Mouse (Mus musculus) forebrain, embryonic 14.5 days (tissue): ENCODE data around the gene Rpap2. TPM values are rescaled to one million over a fixed set of nuclear protein-coding genes. Genes with fewer than 3 reads are reported as not detected.

Experiments
- ATAC-seq: fragments of 200-750 bp; cut with Nextera tagmentation; 2 replicates; pipeline ENCODE4 v1.8.0; 2017; ENCODE audit warnings: mild to moderate bottlenecking, moderate library complexity
- DNase-seq: peaks from one replicate; pipeline ENCODE4 v3.0.0-alpha.2; 2015; ENCODE audit warnings: low spot score
- H3K27ac ChIP-seq: fragments of 300-500 bp; sonication (generic); 2 replicates; pipeline ENCODE4 v1.5.1; 2014; ENCODE audit warnings: low read depth, mild to moderate bottlenecking, control low read depth, low read length, moderate library complexity
- H3K27me3 ChIP-seq: fragments of 300-500 bp; sonication (generic); replicated peaks from 2 replicates; pipeline ENCODE4 v1.6.1; 2014; ENCODE audit warnings: low read length, control low read depth, mixed read lengths; ENCODE audit not compliant: control insufficient read depth, insufficient read depth
- H3K36me3 ChIP-seq: fragments of 300-500 bp; sonication (generic); 2 replicates; pipeline ENCODE4 v1.6.1; 2014; ENCODE audit warnings: low read length, control low read depth; ENCODE audit not compliant: control insufficient read depth, insufficient read depth
- H3K4me1 ChIP-seq: fragments of 300-500 bp; sonication (generic); 2 replicates; pipeline ENCODE4 v1.6.1; 2014; ENCODE audit warnings: antibody characterized with exemption, low read length, control low read depth; ENCODE audit not compliant: control insufficient read depth, insufficient read depth
- H3K4me2 ChIP-seq: fragments of 300-500 bp; sonication (generic); 2 replicates; pipeline ENCODE4 v1.6.1; 2014; ENCODE audit warnings: mild to moderate bottlenecking, control low read depth, low read length
- H3K4me3 ChIP-seq: fragments of 300-500 bp; sonication (generic); 2 replicates; pipeline ENCODE4 v1.5.1; 2014; ENCODE audit warnings: low read depth, low read length, control low read depth
- H3K9ac ChIP-seq: fragments of 300-500 bp; sonication (generic); 2 replicates; pipeline ENCODE4 v1.6.1; 2014; ENCODE audit warnings: mild to moderate bottlenecking, low read length, control low read depth, moderate library complexity
- H3K9me3 ChIP-seq: fragments of 300-500 bp; sonication (generic); replicated peaks from 2 replicates; pipeline ENCODE4 v1.6.1; 2016; ENCODE audit warnings: low read length, control low read depth, mixed read lengths; ENCODE audit not compliant: control insufficient read depth
- WGBS: fragments of 180-500 bp; shearing (Covaris S2); extraction: QIAGEN DNeasy Blood & Tissue Kit; methylation state at CpG from one replicate; pipeline ENCODE4 v1.1.7; 2014; 5-methylcytosine and 5-hydroxymethylcytosine counted together
- polyA plus RNA-seq: library from polyadenylated mRNA; unstranded; fragments of >200 nt; fragmentation: Nextera tagmentation; extraction: Ambion mirVana; gene quantifications from 2 replicates; pipeline ENCODE4 v1.2.1, GENCODE M21; 2014

Gene Rpap2
- 23.5 and 25.1 TPM in 2 replicates for polyA plus RNA-seq

GRCm38 (mm10) chr5:107597301-107598077 lies at the start of gene Rpap2, which contains the start of gene Glmn:
TSS of gene Rpap2 (plus strand) at chr5:107597373.
TSS of gene Glmn (minus strand) at chr5:107597888.
- Histone ChIP-seq H3K36me3 (peaks cover 16% of the 10 kb centered on the region), H3K4me1 (no peaks in the 10 kb centered on the region; the same call in 1 of the 2 replicates), H3K4me3 (peak within 1 kb of the TSS; percentile 71), H3K4me2 (peak within 1 kb of the TSS; percentile 50), H3K27me3 (no peaks in the 10 kb centered on the region), H3K27ac (peak within 1 kb of the TSS; percentile 80), H3K9ac (peak within 1 kb of the TSS; percentile 81), H3K9me3 (no peaks in the 10 kb centered on the region)
- DNase-seq (peak; percentile 95), ATAC-seq (peak; percentile 95)
- WGBS = 1% methylated on average over 60 of the region's 64 CpGs

GRCm38 (mm10) chr5:107547955-107548354 lies 49.2 kb upstream of the Rpap2 start:
- Histone ChIP-seq H3K36me3 (peaks cover 14% of the 10 kb centered on the region), H3K27me3 (no peaks in the 10 kb centered on the region), H3K9me3 (no peaks in the 10 kb centered on the region), H3K27ac (no peak overlapping the region), H3K9ac (no peak overlapping the region), H3K4me2 (no peak overlapping the region), H3K4me1 (no peaks in the 10 kb centered on the region), H3K4me3 (no peak overlapping the region)
- WGBS = 90% methylated on average over 3 of the region's 3 CpGs
- ATAC-seq = no peak
- no peak for DNase-seq

GRCm38 (mm10) chr5:107548444-107548843 lies 48.7 kb upstream of the Rpap2 start:
- ATAC-seq = no peak
- no peak for DNase-seq
- WGBS = 92% methylated on average over 3 of the region's 3 CpGs
- Histone ChIP-seq H3K9ac (no peak overlapping the region), H3K4me2 (no peak overlapping the region), H3K4me1 (no peaks in the 10 kb centered on the region), H3K4me3 (no peak overlapping the region), H3K36me3 (peaks cover 14% of the 10 kb centered on the region), H3K27ac (no peak overlapping the region), H3K9me3 (no peaks in the 10 kb centered on the region), H3K27me3 (no peaks in the 10 kb centered on the region)

GRCm38 (mm10) chr5:107554336-107554735 lies 42.8 kb upstream of the Rpap2 start:
- no peak overlapping the region for H3K4me3 ChIP-seq
- H3K4me2 ChIP-seq = no peak overlapping the region
- 90% methylated on average over 5 of the region's 5 CpGs for WGBS
- no peaks in the 10 kb centered on the region for H3K9me3 ChIP-seq
- H3K9ac ChIP-seq = no peak overlapping the region
- ATAC-seq = no peak
- DNase-seq = no peak
- no peaks in the 10 kb centered on the region for H3K4me1 ChIP-seq
- no peaks in the 10 kb centered on the region for H3K27me3 ChIP-seq
- H3K27ac ChIP-seq = no peak overlapping the region
- H3K36me3 ChIP-seq = peaks cover 35% of the 10 kb centered on the region

- no peak overlapping the region for H3K27ac ChIP-seq
- H3K4me2 ChIP-seq = no peak overlapping the region
- H3K9ac ChIP-seq = no peak overlapping the region
- 87% methylated on average over 3 of the region's 3 CpGs for WGBS
- H3K4me3 ChIP-seq = no peak overlapping the region
- no peak for DNase-seq
- no peaks in the 10 kb centered on the region for H3K27me3 ChIP-seq
- no peaks in the 10 kb centered on the region for H3K9me3 ChIP-seq
- no peaks in the 10 kb centered on the region for H3K4me1 ChIP-seq
- peaks cover 45% of the 10 kb centered on the region for H3K36me3 ChIP-seq
- ATAC-seq = no peak
Measured at GRCm38 (mm10) chr5:107556969-107557368, 40.2 kb upstream of the Rpap2 start.

GRCm38 (mm10) chr5:107569148-107569547 lies 28.0 kb upstream of the Rpap2 start:
- H3K9ac ChIP-seq = no peak overlapping the region
- no peak overlapping the region for H3K4me2 ChIP-seq
- ATAC-seq = no peak
- H3K27me3 ChIP-seq = no peaks in the 10 kb centered on the region
- no peak overlapping the region for H3K27ac ChIP-seq
- DNase-seq = peak; percentile 0
- peaks cover 27% of the 10 kb centered on the region for H3K36me3 ChIP-seq
- no peaks in the 10 kb centered on the region for H3K4me1 ChIP-seq
- H3K4me3 ChIP-seq = no peak overlapping the region
- H3K9me3 ChIP-seq = no peaks in the 10 kb centered on the region
- 93% methylated on average over 9 of the region's 9 CpGs for WGBS

- H3K4me1 ChIP-seq = no peaks in the 10 kb centered on the region; the same call in 1 of the 2 replicates
- WGBS = 17% methylated on average over 4 of the region's 4 CpGs
- no peak for ATAC-seq
- peak overlapping the region; percentile 50 for H3K4me2 ChIP-seq
- peaks cover 17% of the 10 kb centered on the region for H3K36me3 ChIP-seq
- H3K4me3 ChIP-seq = peak overlapping the region; percentile 71; the same call in 1 of the 2 replicates
- no peak overlapping the region for H3K27ac ChIP-seq
- H3K9ac ChIP-seq = peak overlapping the region; percentile 81; the same call in 1 of the 2 replicates
- no peaks in the 10 kb centered on the region for H3K27me3 ChIP-seq
- peak; percentile 11 for DNase-seq
- no peaks in the 10 kb centered on the region for H3K9me3 ChIP-seq
Measured at GRCm38 (mm10) chr5:107598380-107598779, 1.2 kb downstream of the Rpap2 start.

- H3K4me1 ChIP-seq = no peaks in the 10 kb centered on the region
- H3K4me2 ChIP-seq = no peak overlapping the region
- H3K36me3 ChIP-seq = peaks cover 19% of the 10 kb centered on the region
- no peak overlapping the region for H3K27ac ChIP-seq
- ATAC-seq = peak; percentile 71; the same call in 1 of the 2 replicates
- DNase-seq = peak; percentile 84
- H3K27me3 ChIP-seq = no peaks in the 10 kb centered on the region
- WGBS = 4% methylated on average over 2 of the region's 2 CpGs
- H3K4me3 ChIP-seq = no peak overlapping the region
- H3K9ac ChIP-seq = no peak overlapping the region
- H3K9me3 ChIP-seq = no peaks in the 10 kb centered on the region
Measured at GRCm38 (mm10) chr5:107611224-107611623, 14.1 kb downstream of the Rpap2 start.

- DNase-seq (no peak), ATAC-seq (no peak)
- H3K9me3 ChIP-seq = no peaks in the 10 kb centered on the region
- no peak overlapping the region for H3K27ac ChIP-seq
- H3K4me2 ChIP-seq = no peak overlapping the region
- no peak overlapping the region for H3K4me3 ChIP-seq
- no peaks in the 10 kb centered on the region for H3K27me3 ChIP-seq
- no peaks in the 10 kb centered on the region for H3K4me1 ChIP-seq
- no peak overlapping the region for H3K9ac ChIP-seq
- H3K36me3 ChIP-seq = peaks cover 37% of the 10 kb centered on the region
- WGBS = 85% methylated on average over 6 of the region's 6 CpGs
Measured at GRCm38 (mm10) chr5:107617986-107618385, 20.8 kb downstream of the Rpap2 start.
